Mouse (Mus musculus): ENCODE data around the gene Lrpprc.

GRCm38 (mm10) chr17:84674048-84674447 lies 116.5 kb downstream of the Lrpprc start:
- no peak for TF ChIP-seq POLR2A (IDR thresholded peaks at IDR 0.05; ENCODE audit: low read depth, low read length)
- no peak for TF ChIP-seq CTCF (IDR thresholded peaks at IDR 0.05; ENCODE audit: extremely low read depth, insufficient read length, insufficient replicate concordance, low read depth, low read length)

Data from small intestine, adult 2 months (tissue).